ENCODE assay signal across 17 mouse cellular contexts in the genomic region with DNA sequence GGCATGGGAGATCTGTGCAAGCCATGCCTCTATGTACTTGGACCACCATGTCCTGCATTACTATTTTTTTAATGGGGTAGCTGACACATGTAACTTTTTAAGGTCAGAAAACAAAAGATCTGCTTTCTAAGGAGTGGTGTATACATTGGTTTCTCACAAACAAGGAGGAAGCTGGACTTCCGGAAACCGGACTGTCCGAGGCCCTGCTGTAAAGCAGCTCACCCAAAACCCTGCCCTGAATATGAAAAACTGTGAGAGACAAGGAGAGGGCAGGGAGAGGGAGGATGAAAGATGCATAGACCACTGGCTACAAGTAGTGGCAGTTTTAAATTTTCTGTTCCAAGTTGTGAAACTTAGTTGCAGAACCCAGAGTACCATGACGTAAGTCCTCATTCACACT.
"Had no signal": no experiment of that assay in that cellular context is flagged by ENCODE, and none has a peak within 500 bp of the region (broad histone marks: within the 10 kb centered on the region; RNA-seq: fewer than 3 reads in every experiment).

No protein-coding gene starts in this region.

- H3K9me3 ChIP-seq: kidney, embryonic 15.5 days; liver, embryonic 13.5 days; megakaryocyte, embryonic 14.5 days; midbrain, embryonic 12.5 days; midbrain, embryonic 15.5 days; neural tube, embryonic 13.5 days; stomach, embryonic 15.5 days had no signal

- ATAC-seq: midbrain, embryonic 15.5 days had no signal

- DNase-seq: kidney, adult 8-10 months; kidney, postnatal 10 days; kidney, postnatal 36 days; layer of hippocampus, postnatal 36 days; liver, embryonic 13.5 days; lung, adult 2 months; retina, postnatal 1 day; right cerebral cortex, postnatal 25 days; spleen, adult 18-20 months; thymus, postnatal 25 days had no signal

- H3K4me1 ChIP-seq: kidney, embryonic 15.5 days; midbrain, embryonic 12.5 days; midbrain, embryonic 15.5 days; neural tube, embryonic 13.5 days; stomach, embryonic 15.5 days had no signal

- H3K9ac ChIP-seq: kidney, embryonic 15.5 days; liver, embryonic 13.5 days; midbrain, embryonic 12.5 days; midbrain, embryonic 15.5 days; neural tube, embryonic 13.5 days; stomach, embryonic 15.5 days had no signal

- H3K4me3 ChIP-seq: kidney, embryonic 15.5 days; left cerebral cortex, adult 2 months; liver, embryonic 13.5 days; megakaryocyte, embryonic 14.5 days; midbrain, embryonic 12.5 days; midbrain, embryonic 15.5 days; neural tube, embryonic 13.5 days; stomach, embryonic 15.5 days had no signal

- H3K27me3 ChIP-seq: kidney, embryonic 15.5 days; liver, embryonic 13.5 days; midbrain, embryonic 12.5 days; midbrain, embryonic 15.5 days; neural tube, embryonic 13.5 days; stomach, embryonic 15.5 days had no signal

- H3K27ac ChIP-seq: kidney, embryonic 15.5 days; left cerebral cortex, adult 2 months; liver, embryonic 13.5 days; midbrain, embryonic 12.5 days; midbrain, embryonic 15.5 days; neural tube, embryonic 13.5 days; stomach, embryonic 15.5 days had no signal

- H3K4me2 ChIP-seq: kidney, embryonic 15.5 days; liver, embryonic 13.5 days; midbrain, embryonic 12.5 days; midbrain, embryonic 15.5 days; neural tube, embryonic 13.5 days; stomach, embryonic 15.5 days had no signal

- H3K36me3 ChIP-seq: kidney, embryonic 15.5 days; liver, embryonic 13.5 days; midbrain, embryonic 12.5 days; midbrain, embryonic 15.5 days; neural tube, embryonic 13.5 days; stomach, embryonic 15.5 days had no signal
